Mouse (Mus musculus) right cerebral cortex, postnatal 10 days (tissue): ENCODE results near the gene Igsf11.

Experiments
- DNase-seq, 2 experiments: peaks; one replicate each; pipeline ENCODE4 v3.0.0; 2021; ENCODE audit warnings: low spot score in 2 of 2

Gene Igsf11

DNA sequence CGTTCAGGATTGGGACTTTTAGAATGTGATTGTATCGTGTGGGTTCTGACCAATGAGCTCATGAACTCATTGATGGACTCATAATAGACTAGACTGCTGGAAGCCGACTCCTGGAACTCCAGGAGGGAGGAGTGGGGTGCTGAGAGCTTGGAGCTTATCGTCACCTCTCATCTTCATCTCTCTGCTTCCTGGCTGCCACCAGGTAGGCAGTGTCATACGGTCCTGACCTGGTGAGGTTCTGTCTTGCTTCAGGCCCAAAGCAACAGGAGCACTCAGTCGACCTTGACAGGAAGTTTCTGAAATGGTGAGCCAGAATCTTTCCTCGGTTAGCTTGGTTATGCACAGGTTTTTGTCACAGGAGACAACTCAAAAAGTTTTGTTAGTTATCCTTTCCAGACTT lies at the start of gene Igsf11:
Igsf11 (plus strand) TSS at position 301 of the 400 bp plus-strand sequence.
- DNase-seq = no peak

DNA sequence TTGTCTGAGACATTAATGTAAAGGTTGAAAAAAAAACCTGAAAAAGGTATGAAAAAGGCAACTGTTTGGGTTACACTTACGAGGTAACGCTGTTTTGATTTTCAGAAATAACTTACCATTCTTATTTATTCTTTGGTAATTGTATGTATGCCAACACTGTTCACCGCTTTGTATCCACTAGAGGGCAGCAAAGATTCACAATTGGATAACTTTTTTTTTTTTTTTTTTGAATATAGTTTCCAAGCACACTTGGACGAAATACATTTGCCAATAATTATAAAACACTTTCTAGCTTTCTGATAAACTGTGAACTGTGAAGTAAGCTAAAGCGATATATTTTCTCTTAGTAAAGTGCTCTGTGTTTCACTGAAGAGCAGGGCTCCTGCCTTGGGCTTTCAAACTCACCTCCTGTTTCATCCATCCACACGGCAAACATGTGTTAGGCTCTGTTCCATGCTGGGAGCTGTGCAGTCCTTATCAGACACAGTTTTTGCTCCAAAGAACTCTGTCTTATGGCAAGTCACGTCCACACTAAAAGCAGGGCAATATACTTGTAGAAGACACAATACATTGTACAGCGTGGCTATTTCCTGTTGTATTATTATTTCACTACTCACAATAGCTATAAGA lies 34.2 kb upstream of the Igsf11 start:
- no peak for DNase-seq

GRCm38 (mm10) chr16:38860548-38860947 lies 31.9 kb upstream of the Igsf11 start:
- no peak for DNase-seq

- DNase-seq = no peak
Observed at GRCm38 (mm10) chr16:38864358-38864757, 28.1 kb upstream of the Igsf11 start.

GRCm38 (mm10) chr16:38873231-38873630 lies 19.2 kb upstream of the Igsf11 start:
- peak in 1 of 2 experiments; percentile 37 for DNase-seq

GRCm38 (mm10) chr16:38874481-38874880 lies 18.0 kb upstream of the Igsf11 start:
- DNase-seq = peak; percentile 42 to 58

- DNase-seq = no peak
Observed at GRCm38 (mm10) chr16:38898816-38899425, 6.5 kb downstream of the Igsf11 start.

- DNase-seq = no peak
Observed at GRCm38 (mm10) chr16:38900024-38900423, 7.6 kb downstream of the Igsf11 start.

GRCm38 (mm10) chr16:38902111-38902778 lies 9.8 kb downstream of the Igsf11 start:
- peak; percentile 90 to 93 for DNase-seq

DNA sequence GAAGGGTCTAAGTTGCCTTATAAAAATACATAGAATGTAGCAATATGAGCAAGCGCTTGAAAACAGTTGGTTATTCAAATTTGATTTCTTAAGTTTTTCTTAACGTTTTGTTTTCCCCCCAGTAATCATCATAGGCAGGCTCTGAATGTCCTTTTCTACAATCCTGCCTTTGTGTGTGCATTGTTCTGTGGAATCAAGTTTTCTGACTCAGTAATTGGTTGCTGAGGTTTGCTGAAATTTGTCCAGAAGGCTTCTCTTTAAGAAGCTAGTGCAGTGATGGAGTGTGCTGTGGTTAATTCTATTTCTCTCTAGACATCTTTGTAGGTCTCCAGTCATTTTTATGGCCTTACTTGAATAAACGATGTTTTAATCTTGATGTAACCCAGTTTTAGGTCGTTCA lies 10.5 kb downstream of the Igsf11 start:
- no peak for DNase-seq

DNA sequence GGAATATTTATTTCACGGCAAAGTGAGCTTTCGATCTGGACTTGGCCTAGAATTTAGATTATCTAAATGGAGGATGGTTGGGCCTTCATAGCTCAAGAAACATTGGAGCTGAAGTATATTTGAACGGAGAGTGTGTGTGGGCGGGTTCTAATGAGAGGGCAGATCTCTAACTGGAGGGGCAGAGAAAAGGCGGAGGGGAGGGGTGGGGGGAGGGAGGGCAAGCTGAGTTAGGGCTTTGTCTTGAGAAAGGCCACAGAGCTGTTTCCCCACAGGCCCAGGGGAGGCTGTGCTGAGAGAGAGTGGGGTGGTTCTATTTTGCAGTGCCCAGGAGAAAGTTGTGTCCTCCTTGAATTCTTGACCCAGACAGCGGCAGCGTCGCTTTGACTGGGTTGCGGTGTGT lies 11.7 kb downstream of the Igsf11 start:
- DNase-seq = no peak

- no peak for DNase-seq
Observed at GRCm38 (mm10) chr16:38905911-38906310, 13.4 kb downstream of the Igsf11 start.

DNA sequence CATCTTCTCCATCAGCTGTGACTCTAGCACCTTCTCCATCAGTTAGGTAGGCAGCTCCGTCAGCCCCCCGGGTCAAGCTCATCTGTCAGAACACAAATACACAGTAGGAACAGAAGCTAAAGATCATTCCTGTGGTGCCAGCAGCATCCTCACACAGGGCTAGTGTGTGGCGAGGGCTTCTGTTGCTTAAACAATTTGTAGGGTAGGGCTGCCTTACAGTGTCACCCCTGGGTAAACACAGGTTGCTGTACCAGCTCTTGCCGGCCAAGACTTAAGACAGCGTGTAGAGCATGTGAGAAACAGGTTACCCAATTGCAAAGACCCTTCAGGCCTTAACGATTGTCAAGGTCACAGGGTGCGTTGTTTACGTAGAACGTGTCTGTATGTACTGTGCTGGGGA lies 15.8 kb downstream of the Igsf11 start:
- peak in 1 of 2 experiments; percentile 8 for DNase-seq

DNA sequence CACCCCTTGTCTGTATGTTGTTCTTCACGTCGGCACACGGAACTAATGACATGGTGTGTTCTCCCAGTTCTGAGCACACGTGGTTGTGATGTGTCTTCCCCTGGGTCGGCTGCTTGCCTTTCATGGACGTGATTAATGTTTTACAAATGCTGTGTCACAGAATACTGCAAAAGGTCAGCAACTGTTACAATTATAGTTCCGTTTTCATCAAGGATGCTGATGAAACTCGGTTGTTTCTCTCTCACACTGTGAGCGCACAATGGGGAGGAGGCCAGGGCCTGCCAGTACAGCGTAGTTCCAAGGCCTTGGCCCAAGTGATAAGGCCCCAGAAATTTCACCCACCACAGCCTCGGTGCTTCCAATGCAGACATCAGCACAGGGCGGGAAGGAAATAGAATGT lies 17.0 kb downstream of the Igsf11 start:
- DNase-seq = no peak

GRCm38 (mm10) chr16:38910088-38910487 lies 17.6 kb downstream of the Igsf11 start:
- DNase-seq = peak in 1 of 2 experiments; percentile 6

- peak in 1 of 2 experiments; percentile 14 for DNase-seq
Observed at GRCm38 (mm10) chr16:38915451-38915850, 23.0 kb downstream of the Igsf11 start.

DNA sequence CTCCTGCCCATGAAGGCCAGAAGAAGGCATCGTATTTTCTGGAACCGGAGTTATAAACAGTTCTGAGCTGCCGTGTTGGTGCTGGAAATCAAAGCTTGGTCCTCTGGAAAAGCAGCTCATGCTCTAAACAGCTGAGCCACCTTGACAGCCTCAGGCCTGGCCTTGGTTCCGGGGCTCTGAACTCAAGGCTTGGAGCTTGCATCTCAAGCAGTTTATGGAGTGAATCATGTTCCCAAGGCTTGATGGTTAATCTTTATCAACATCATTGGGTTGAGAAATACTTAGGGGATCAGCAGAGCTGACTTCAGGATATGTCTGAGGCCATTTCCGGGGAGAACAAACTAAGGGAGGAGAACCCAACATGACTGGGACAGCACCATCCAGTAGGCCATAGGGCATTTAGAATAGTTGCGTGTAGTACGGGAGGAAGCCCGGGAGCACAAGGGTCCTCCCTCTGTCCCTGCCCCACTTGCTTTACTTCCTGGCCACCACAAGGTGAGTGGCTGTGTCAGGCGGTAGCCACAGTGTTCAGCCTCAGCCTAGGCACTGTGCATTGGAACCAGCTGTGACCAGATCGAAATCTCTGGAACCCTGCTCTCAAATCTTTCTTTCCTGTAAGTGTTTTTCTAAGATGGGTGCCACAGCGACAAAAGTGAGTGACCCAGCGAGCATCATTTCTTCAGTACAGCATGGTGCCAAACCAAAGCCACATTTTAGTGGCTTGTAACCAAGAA lies 23.7 kb downstream of the Igsf11 start:
- peak in 1 of 2 experiments; percentile 12 for DNase-seq

DNA sequence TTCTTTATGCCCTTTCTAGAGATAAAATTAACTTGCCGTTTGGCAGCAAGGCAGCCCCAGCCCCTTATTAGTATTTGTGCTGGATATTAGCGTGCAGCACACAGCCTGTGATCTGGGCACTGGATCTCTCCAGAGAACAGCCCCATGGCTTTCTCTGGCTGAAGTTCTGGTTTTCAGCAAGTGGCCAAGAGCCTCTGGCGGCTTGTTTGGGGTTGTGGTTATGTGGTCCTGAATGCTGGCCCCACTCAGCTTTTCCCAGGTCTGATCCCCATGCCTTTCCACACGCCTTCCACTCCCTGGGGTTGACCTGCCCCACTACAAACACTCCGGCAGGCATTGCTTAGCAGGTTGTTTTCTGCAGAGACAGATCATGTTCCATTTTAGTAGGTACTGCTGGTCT lies 24.4 kb downstream of the Igsf11 start:
- DNase-seq = peak; percentile 51 to 53

GRCm38 (mm10) chr16:38918121-38918520 lies 25.6 kb downstream of the Igsf11 start:
- DNase-seq = peak in 1 of 2 experiments; percentile 18

DNA sequence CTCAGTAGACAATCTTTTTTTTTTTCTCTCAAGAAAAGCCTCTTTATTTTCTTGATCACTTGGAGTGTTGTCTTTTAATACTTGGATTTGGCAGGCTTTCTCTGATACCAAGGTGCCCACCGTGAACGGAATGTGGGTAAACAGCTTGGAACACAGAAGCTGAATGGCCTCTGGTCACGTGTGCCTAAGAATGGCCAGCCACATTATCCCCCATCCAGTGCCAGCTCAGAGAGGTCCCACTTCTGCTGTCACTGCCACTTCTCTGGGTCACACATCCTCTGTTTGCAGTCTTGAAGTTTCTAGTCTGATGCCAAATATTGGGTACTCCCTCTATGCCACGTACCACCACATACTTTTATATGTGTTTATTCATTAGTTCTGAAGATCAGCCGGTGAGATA lies 28.0 kb downstream of the Igsf11 start:
- DNase-seq = no peak

DNA sequence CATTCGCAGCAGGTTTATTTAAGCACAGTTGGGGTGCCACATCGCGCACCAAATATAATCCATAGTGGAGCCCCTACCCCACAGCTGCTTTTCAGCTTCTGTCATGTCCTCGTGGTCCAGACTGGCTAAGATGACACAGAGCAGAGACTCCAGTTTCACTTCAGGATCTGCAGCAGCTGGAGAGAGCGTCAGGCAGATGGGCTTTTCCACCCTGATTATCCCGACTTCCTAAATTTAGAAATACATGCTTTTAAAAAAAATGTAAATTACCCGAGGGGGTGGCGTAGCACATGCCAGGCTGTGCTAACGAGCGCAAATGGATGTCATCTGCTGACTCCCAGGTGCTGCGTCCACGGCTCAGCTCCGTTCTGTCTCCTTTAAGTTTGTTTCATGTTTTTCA lies 32.5 kb downstream of the Igsf11 start:
- peak; percentile 74 to 90 for DNase-seq

GRCm38 (mm10) chr16:38928760-38929159 lies 36.3 kb downstream of the Igsf11 start:
- no peak for DNase-seq
